Mouse (Mus musculus): ENCODE results near the gene Pax6. TPM values are rescaled to one million over a fixed set of nuclear protein-coding genes. Genes with fewer than 3 reads are reported as not detected.

The Pax6 gene
- polyA plus RNA-seq (2015; fragmentation: Nextera tagmentation; extraction: Ambion mirVana), result 9.4 and 11.4 TPM in 2 replicates

DNA sequence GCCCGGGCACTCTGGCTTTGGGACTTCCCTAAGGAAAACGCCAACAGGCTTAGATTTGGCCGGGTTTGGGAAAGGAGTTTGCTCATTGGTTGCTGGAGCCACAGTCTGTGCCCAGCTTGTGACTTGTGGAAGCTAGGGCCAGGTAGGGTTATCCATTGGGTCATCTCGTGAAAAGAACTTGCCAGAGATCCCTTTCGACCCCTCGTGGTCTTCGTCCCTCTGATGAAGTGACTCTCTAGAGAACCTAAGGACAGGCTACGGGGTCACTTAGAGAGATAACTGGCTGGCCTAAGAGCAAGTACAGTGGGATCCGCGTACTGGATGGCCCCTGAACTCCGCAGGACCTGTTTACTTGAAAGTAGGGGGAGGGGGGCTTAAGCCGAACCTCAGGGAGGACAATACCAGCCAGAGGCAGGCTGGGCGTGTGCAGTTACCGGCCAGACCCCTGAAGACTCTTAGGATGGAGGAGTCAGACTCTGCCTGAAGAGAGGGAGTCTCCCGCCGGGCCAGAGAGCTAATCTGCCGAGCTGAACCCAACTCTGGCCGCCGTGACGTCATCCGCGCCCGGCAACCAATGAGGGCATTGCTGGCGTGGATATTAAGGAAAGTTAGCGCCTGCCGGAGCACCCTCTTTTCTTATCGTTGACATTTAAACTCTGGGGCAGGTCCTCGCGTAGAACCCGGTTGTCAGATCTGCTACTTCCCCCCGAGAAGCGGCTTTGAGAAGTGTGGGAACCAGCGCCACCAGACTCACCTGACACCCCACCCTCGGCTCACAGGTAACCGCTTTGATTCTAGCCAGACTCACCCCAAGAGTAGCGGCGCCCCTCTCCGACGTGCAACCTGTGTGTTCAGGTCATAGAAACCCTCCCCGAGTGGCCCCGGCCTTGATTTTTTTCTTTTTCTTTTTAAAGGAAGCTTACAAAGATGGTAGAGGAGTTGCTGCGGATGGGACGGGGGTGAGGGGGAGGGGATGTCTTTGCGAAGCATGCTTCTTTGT, at the start of gene Pax6:
TSS of gene Pax6 (plus strand) at position 630 of the 1,000 bp plus-strand sequence.
- H3K4me2 ChIP-seq, result peak within 1 kb of the TSS; percentile 47
- WGBS, result under 1% methylated on average over 44 of the region's 44 CpGs
- H3K9ac ChIP-seq (replicated peaks), result peak within 1 kb of the TSS; percentile 8; the same call in 1 of the 2 replicates
- H3K9me3 ChIP-seq (replicated peaks), result no peaks in the 10 kb centered on the region
- H3K4me1 ChIP-seq, result peaks cover 19% of the 10 kb centered on the region
- no peaks in the 10 kb centered on the region for H3K36me3 ChIP-seq
- no peak; the same call in 1 of the 2 replicates for ATAC-seq (ENCODE audit: low FRiP score)
- peak within 1 kb of the TSS; percentile 27 for H3K4me3 ChIP-seq (replicated peaks)
- H3K27me3 ChIP-seq (replicated peaks), result peaks cover 99% of the 10 kb centered on the region
- H3K27ac ChIP-seq (replicated peaks), result no peak within 1 kb of the TSS

DNA sequence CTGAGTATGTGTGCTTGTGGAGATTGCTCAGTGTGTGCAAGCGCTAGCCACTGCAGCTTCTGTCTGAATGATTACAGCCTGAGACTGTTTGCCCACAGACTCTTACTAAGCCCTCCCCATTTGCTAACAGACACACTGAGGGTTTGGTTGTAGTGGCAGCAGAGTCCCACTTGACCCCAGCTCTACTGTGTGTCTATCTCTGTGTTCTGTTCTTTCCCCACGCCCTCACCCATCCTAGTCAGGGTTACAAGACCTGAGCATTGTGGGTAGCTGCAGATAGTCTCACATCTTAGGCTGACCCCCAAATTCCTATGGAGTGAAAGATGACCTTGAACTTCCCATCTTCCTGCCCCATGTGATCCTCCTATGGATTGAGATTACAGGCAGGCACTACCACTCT, 19.8 kb upstream of the Pax6 start:
- H3K36me3 ChIP-seq, result no peaks in the 10 kb centered on the region
- 0 out of 2 replicates have a peak, but pooled peaks cover under 1% of the 10 kb centered on the region for H3K27me3 ChIP-seq (replicated peaks)
- H3K9me3 ChIP-seq (replicated peaks), result no peaks in the 10 kb centered on the region
- H3K4me3 ChIP-seq (replicated peaks), result no peak overlapping the region
- ATAC-seq (ENCODE audit: low FRiP score), result no peak
- no peak overlapping the region for H3K9ac ChIP-seq (replicated peaks)
- 95% methylated on average over 2 of the region's 2 CpGs for WGBS
- H3K27ac ChIP-seq (replicated peaks), result no peak overlapping the region
- no peak overlapping the region for H3K4me2 ChIP-seq
- no peaks in the 10 kb centered on the region for H3K4me1 ChIP-seq

DNA sequence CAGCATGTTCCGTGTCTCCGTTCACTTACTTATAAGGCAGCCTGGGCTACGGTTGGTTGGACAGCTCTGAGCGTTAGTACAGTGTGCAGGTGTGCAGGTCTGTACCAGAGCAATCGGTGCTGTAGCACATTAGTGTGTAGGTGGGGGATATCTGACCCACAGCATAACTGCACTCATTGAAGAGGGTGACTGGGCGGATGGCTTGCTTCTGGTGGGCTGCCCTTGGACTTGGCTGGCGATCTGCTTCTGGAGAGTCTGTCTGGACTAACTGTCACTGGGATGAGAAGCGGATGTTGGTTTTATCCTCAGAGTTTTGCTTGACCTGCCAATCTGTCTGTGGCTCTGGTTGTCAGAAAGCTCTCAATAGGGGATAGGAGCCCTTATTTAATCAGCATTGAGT, 12.2 kb upstream of the Pax6 start:
- H3K27me3 ChIP-seq (replicated peaks), result peaks cover 56% of the 10 kb centered on the region

DNA sequence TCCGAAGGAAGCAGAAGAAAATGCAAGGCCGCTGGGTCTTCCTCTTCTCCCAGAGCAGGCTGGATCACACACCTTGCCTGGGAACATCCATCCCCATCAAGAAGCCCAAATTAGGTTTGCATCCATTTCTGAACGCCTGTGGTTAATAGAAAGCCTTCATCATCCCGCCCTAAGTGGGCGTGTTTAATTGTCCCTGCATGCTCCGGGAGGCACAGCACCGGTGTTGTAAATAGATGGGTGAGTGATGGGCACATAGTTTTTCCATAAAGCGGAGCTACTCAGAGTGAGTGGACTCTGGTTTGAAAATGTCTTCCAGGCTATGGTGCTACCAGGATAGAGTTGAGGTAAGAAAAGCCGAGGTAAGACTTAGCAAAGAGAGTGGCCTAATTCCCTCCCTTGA, 9.3 kb upstream of the Pax6 start:
- H3K36me3 ChIP-seq, result no peaks in the 10 kb centered on the region
- H3K4me2 ChIP-seq, result peak overlapping the region; percentile 21
- H3K4me3 ChIP-seq (replicated peaks), result 0 out of 2 replicates have a peak overlapping the region, but pooled peaks have one; percentile 9
- H3K27ac ChIP-seq (replicated peaks), result no peak overlapping the region
- no peaks in the 10 kb centered on the region for H3K9me3 ChIP-seq (replicated peaks)
- no peak overlapping the region for H3K9ac ChIP-seq (replicated peaks)
- ATAC-seq (ENCODE audit: low FRiP score), result no peak
- WGBS, result 15% methylated on average over 9 of the region's 9 CpGs
- H3K4me1 ChIP-seq, result peaks cover 9% of the 10 kb centered on the region; the same call in 1 of the 2 replicates
- H3K27me3 ChIP-seq (replicated peaks), result peaks cover 73% of the 10 kb centered on the region

More for the DNA sequence above, 12.2 kb upstream of the Pax6 start:
- H3K4me2 ChIP-seq, result no peak overlapping the region
- ATAC-seq (ENCODE audit: low FRiP score), result no peak
- H3K4me1 ChIP-seq, result peaks cover 9% of the 10 kb centered on the region; the same call in 1 of the 2 replicates
- H3K36me3 ChIP-seq, result no peaks in the 10 kb centered on the region
- H3K9ac ChIP-seq (replicated peaks), result no peak overlapping the region
- H3K9me3 ChIP-seq (replicated peaks), result no peaks in the 10 kb centered on the region
- WGBS, result 89% methylated on average over 8 of the region's 8 CpGs
- no peak overlapping the region for H3K27ac ChIP-seq (replicated peaks)
- no peak overlapping the region for H3K4me3 ChIP-seq (replicated peaks)

DNA sequence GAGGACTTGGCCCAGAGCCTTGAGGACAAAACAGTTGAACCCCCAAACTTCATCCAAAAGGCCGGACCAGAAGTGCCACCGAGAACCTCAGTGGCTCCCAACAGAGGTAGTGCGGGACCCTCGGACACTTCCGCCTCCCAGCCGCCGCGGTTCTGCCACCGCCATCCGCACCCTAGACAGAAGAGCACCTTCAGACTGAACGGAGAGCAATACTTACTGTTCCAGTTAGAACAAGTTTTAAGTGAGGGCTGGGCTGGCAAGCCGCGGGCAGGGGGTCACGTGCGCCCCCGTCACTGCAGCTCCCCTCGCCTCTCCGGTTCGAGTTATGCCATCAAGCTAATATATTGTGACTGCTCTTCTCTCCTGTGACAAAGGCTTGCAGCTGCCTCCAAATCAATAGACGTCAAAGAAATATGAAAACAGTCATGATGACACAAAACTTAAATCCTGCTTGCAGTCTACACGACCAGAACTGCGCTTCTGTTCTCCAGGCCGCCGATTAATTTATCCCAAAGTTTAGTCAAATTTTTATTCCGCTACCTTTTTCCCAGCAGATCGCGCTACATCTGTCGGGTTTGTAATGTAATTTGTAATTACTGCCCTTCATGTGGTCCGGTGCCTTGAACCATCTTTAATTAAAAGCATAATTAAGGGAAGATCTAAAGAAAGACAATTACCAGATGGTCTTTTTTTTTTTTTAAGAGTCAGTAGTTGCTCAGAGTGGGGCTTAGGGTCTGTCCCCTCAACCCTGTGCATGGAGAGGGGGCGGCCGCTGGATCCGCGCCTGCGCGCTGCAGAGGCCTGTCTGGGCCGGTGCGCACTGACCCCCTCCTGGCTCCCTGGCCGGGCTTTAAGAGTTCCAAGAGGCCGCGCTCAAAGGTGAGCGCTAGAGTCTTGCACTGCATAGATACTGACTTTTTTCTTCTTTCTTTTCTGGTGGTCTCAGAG, 8.5 kb upstream of the Pax6 start:
- peak overlapping the region; percentile 21 for H3K4me2 ChIP-seq
- peaks cover 80% of the 10 kb centered on the region for H3K27me3 ChIP-seq (replicated peaks)
- H3K9me3 ChIP-seq (replicated peaks), result no peaks in the 10 kb centered on the region
- no peaks in the 10 kb centered on the region for H3K36me3 ChIP-seq
- peak overlapping the region; percentile 9; the same call in 1 of the 2 replicates for H3K4me3 ChIP-seq (replicated peaks)
- 2% methylated on average over 41 of the region's 41 CpGs for WGBS
- H3K27ac ChIP-seq (replicated peaks), result no peak overlapping the region
- no peak overlapping the region for H3K9ac ChIP-seq (replicated peaks)
- peaks cover 9% of the 10 kb centered on the region; the same call in 1 of the 2 replicates for H3K4me1 ChIP-seq
- ATAC-seq (ENCODE audit: low FRiP score), result peak; percentile 48; the same call in 1 of the 2 replicates

DNA sequence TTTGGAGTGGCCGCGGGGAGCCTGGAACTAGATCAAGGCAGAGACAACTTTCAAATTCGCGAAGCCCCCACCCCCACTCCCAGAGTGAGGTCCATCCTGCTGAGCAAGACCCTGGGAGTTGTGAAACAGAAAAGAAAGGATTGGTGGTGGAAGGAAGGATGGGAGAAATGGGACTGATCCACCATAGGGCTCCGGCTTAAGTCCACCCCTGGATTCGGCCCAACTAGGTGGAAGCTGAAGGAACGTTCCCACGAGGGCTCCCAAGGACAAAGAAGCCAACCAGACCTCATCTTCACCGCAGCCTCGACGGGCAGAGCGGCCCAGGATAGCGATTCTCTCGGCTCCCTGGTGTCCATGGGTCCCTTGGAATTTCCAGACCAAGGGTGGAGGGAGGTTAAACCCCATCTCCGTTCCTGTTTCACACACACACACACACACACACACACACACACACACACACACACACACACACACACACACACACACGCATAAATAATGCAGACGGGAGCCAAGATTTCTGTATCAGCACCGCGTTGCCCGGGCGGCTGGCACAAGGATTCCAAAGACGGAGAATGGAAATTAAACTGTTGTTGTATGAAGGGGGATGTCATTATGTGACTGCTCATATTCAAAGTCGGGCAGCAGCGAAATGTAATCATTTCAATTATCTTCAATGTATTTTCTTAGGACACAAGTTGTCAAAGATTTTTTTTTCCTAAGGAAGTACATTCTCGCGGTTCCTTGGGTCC, 7.7 kb upstream of the Pax6 start:
- H3K27ac ChIP-seq (replicated peaks), result no peak overlapping the region
- no peaks in the 10 kb centered on the region for H3K36me3 ChIP-seq
- no peak overlapping the region for H3K9ac ChIP-seq (replicated peaks)
- H3K4me3 ChIP-seq (replicated peaks), result peak overlapping the region; percentile 0; the same call in 1 of the 2 replicates
- H3K4me2 ChIP-seq, result peak overlapping the region; percentile 21
- 3% methylated on average over 24 of the region's 26 CpGs for WGBS
- ATAC-seq (ENCODE audit: low FRiP score), result no peak
- H3K9me3 ChIP-seq (replicated peaks), result no peaks in the 10 kb centered on the region
- peaks cover 9% of the 10 kb centered on the region; the same call in 1 of the 2 replicates for H3K4me1 ChIP-seq
- peaks cover 82% of the 10 kb centered on the region for H3K27me3 ChIP-seq (replicated peaks)

DNA sequence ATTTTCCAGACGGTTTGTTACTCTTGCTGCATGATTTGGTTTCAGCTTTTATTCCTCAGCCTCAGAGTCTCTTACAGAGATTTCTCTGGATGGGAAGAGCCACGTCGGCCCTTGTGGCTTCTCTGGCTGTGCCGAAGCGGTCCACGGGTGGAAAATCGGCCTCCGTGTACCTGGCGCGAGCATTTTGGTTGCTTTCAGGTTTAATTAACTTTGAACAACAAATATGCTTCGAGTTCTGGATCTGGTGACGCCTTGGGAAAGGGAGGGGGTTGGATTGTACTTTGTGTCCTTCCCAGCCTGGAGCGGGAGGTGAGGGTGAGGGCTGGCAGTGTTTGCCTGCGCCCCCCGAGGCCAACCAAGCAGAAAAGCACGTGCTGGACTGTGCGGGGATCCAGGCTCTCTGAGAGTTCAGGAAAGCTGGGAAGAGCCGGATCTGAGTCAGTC, 7.1 kb upstream of the Pax6 start:
- Histone ChIP-seq H3K4me2 (no peak overlapping the region), H3K27ac (replicated peaks) (no peak overlapping the region), H3K4me1 (peaks cover 9% of the 10 kb centered on the region; the same call in 1 of the 2 replicates), H3K9me3 (replicated peaks) (no peaks in the 10 kb centered on the region), H3K4me3 (replicated peaks) (no peak overlapping the region), H3K27me3 (replicated peaks) (peaks cover 84% of the 10 kb centered on the region), H3K9ac (replicated peaks) (no peak overlapping the region), H3K36me3 (no peaks in the 10 kb centered on the region)
- WGBS, result 1% methylated on average over 18 of the region's 18 CpGs
- ATAC-seq (ENCODE audit: low FRiP score), result no peak

DNA sequence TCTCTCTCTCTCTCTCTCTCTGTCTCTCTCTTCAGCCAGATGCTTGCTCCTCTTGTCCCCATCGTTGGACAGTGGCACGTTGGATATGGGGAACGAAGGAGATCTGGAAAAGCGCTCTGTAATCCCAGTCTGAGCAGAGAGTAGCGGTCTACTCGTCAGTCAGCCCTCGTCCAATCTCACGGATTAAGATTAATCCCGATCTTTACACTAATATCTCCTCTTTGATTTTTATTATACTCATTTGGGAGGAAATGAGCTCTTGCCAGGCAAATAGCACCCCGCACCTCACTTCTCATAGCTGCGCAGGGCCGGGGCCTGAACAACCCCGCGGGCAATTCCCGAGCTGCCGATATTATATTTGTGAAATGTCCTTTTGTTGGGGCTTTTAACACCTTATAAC, 6.6 kb upstream of the Pax6 start:
- peaks cover 14% of the 10 kb centered on the region for H3K4me1 ChIP-seq
- no peak overlapping the region for H3K27ac ChIP-seq (replicated peaks)
- WGBS, result 3% methylated on average over 16 of the region's 16 CpGs
- H3K4me2 ChIP-seq, result no peak overlapping the region
- no peaks in the 10 kb centered on the region for H3K9me3 ChIP-seq (replicated peaks)
- no peak overlapping the region for H3K4me3 ChIP-seq (replicated peaks)
- H3K27me3 ChIP-seq (replicated peaks), result peaks cover 84% of the 10 kb centered on the region
- ATAC-seq (ENCODE audit: low FRiP score), result no peak
- H3K36me3 ChIP-seq, result no peaks in the 10 kb centered on the region
- no peak overlapping the region for H3K9ac ChIP-seq (replicated peaks)

DNA sequence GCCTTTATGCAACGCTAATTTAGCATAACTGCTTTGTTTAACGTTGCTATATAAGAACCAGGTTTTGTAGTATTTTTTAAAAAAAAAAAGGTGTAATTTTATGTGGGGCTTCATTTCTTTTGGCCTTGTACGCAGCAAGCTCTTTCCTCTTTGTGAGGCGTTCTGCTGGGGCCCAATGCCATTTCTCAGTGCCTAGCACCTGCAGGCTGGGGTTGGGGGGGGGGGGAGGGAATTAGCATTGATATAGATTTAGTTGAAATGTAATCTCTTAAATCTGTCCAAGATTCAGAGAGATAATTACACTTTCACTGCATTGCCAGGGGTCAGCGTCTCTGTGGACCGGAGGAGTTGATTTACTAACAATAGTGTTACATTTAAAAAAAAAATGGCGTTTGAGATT, 6.1 kb upstream of the Pax6 start:
- H3K36me3 ChIP-seq, result no peaks in the 10 kb centered on the region
- no peaks in the 10 kb centered on the region for H3K9me3 ChIP-seq (replicated peaks)
- WGBS, result 8% methylated on average over 7 of the region's 7 CpGs
- H3K27ac ChIP-seq (replicated peaks), result no peak overlapping the region
- no peak overlapping the region for H3K4me3 ChIP-seq (replicated peaks)
- peaks cover 19% of the 10 kb centered on the region for H3K4me1 ChIP-seq
- no peak overlapping the region for H3K9ac ChIP-seq (replicated peaks)
- no peak overlapping the region for H3K4me2 ChIP-seq
- ATAC-seq (ENCODE audit: low FRiP score), result no peak
- H3K27me3 ChIP-seq (replicated peaks), result peaks cover 84% of the 10 kb centered on the region

DNA sequence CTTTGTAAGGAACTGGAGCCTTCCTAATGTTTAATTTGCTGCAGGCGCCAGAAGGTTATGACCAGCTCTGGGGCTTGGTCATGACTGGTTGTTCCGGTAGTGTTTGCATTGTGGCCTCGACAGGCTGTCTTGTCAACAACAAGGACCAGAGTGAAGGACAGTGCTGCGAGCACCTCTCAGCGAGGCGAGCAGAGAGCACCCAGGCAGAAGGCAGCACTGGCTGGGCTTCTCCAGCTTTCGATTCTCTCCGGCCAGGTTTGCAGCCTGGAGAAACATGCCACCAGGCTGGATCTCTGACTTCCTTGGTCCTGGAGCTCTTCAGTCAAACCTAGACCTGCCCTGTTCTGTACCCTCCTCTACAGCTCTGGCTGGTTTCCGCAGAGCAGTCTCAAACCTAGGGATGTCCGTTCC, 5.6 kb upstream of the Pax6 start:
- Histone ChIP-seq H3K9me3 (replicated peaks) (no peaks in the 10 kb centered on the region), H3K9ac (replicated peaks) (no peak overlapping the region), H3K4me1 (peaks cover 20% of the 10 kb centered on the region), H3K4me3 (replicated peaks) (no peak overlapping the region), H3K36me3 (no peaks in the 10 kb centered on the region), H3K27me3 (replicated peaks) (peaks cover 87% of the 10 kb centered on the region), H3K4me2 (no peak overlapping the region), H3K27ac (replicated peaks) (no peak overlapping the region)
- ATAC-seq (ENCODE audit: low FRiP score), result no peak
- 23% methylated on average over 10 of the region's 10 CpGs for WGBS

Data from neural tube, embryonic 15.5 days (tissue).